ENCODE assay signal across 9 mouse cellular contexts in the genomic region with DNA sequence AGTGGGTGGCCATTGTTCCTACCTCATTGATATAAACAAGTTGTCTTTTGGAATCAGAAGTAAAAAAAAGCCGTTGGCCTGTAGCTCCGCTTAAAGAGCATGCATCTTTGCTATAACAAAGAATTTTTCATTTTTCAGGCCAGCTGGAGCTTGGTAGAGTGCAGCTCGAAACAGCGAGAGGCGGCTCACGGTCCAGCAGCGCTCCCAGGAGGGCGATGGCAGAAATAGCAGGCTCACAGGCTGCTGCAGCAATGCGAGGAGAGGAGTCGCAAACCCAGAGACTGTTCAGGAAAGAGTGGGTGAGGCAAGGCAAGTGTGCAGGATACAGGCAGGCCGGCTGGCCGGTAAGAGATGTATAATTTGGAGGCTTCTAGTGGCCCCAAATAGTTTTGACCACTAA. TPM values are rescaled to one million over a fixed set of nuclear protein-coding genes. Genes with fewer than 3 reads are reported as not detected.
A peak's percentile ranks its signal among the peaks of the same experiment; 100 is the strongest.
DNase-seq lines count a peak whose midpoint lies in the region; ATAC-seq and TF ChIP-seq lines count a peak whose summit lies in the region.
"Had no signal": no experiment of that assay in that cellular context is flagged by ENCODE, and none has a peak within 500 bp of the region (broad histone marks: within the 10 kb centered on the region; RNA-seq: fewer than 3 reads in every experiment).

No protein-coding gene starts in this region.

- TF ChIP-seq CTCF in lung, embryonic 14.5 days (IDR thresholded peaks at IDR 0.05; ENCODE audit: low read depth): peak; percentile 80

- WGBS in lung, embryonic 14.5 days: 20% methylated on average over 12 of the region's 12 CpGs

- H3K27me3 ChIP-seq in lung, embryonic 14.5 days (ENCODE audit: insufficient read depth, low read length): no peaks in the 10 kb centered on the region

- ATAC-seq in lung, embryonic 14.5 days (ENCODE audit: insufficient read depth): peak; percentile 75

- H3K9me3 ChIP-seq in lung, embryonic 14.5 days (ENCODE audit: low read depth, low read length): no peaks in the 10 kb centered on the region

- DNase-seq in kidney, postnatal 4 days: peak; percentile 61 to 68
- DNase-seq in kidney, adult 11 months: no peak
- peak; percentile 22 for DNase-seq in cerebellum, adult 9-11 months
- DNase-seq in frontal cortex, postnatal 14 days (ENCODE audit: low spot score in 2 of 2): peak; percentile 37 to 68
- peak; percentile 36 for DNase-seq in layer of hippocampus, adult 11-12 months (ENCODE audit: low spot score)
- peak; percentile 80 for DNase-seq in lung, embryonic 14.5 days
- peak; percentile 17 for DNase-seq in retina, postnatal 7 days (ENCODE audit: low read depth, low spot score)
- DNase-seq in thymus, adult 18-20 months: no peak

- no peaks in the 10 kb centered on the region for H3K36me3 ChIP-seq in lung, embryonic 14.5 days (ENCODE audit: insufficient read depth)

- no peak overlapping the region for H3K9ac ChIP-seq in lung, embryonic 14.5 days

- H3K4me1 ChIP-seq in lung, embryonic 14.5 days (ENCODE audit: insufficient read depth): no peaks in the 10 kb centered on the region

- no peak overlapping the region for H3K27ac ChIP-seq in lung, embryonic 14.5 days (ENCODE audit: low read depth)
- H3K27ac ChIP-seq: macrophage had no signal

- no peak overlapping the region for H3K4me2 ChIP-seq in lung, embryonic 14.5 days

- no peak overlapping the region for H3K4me3 ChIP-seq in lung, embryonic 14.5 days (ENCODE audit: low read depth, low read length)

RNA-seq across cellular contexts. Expression of a gene that starts 42.0 kb away (rescaled TPM):
- 34.7 and 37.0 TPM in 2 replicates for polyA plus RNA-seq in lung, embryonic 14.5 days (2014; fragmentation: Nextera tagmentation; extraction: Ambion mirVana)

Comparison
In these comparisons a context has a peak if more than half of its experiments do, and no peak if none do; other contexts are left out.
1. DNase-seq: peak in kidney, postnatal 4 days (2 of 2), cerebellum, adult 9-11 months (single experiment), frontal cortex, postnatal 14 days (2 of 2), layer of hippocampus, adult 11-12 months (single experiment), lung, embryonic 14.5 days (single experiment) and retina, postnatal 7 days (single experiment); none in kidney, adult 11 months (single experiment) and thymus, adult 18-20 months (0 of 2).